Mouse (Mus musculus) limb, embryonic 12.5 days (tissue): ENCODE results near the gene Fut4. TPM values are rescaled to one million over a fixed set of nuclear protein-coding genes. Genes with fewer than 3 reads are reported as not detected.

Experiments used
- ATAC-seq: fragments of 200-750 bp; cut with Nextera tagmentation; 2 replicates; pipeline ENCODE4 v1.8.0; 2017; ENCODE audit warnings: low read depth, moderate TSS enrichment; ENCODE audit not compliant: insufficient number of reproducible peaks, insufficient read depth, low FRiP score, low TSS enrichment
- H3K27ac ChIP-seq: fragments of 300-500 bp; sonication (generic); 2 replicates; pipeline ENCODE4 v1.5.1; 2016; ENCODE audit warnings: mild to moderate bottlenecking, moderate library complexity
- H3K27me3 ChIP-seq: fragments of 300-500 bp; sonication (generic); 2 replicates; pipeline ENCODE4 v1.6.1; 2016; ENCODE audit warnings: mild to moderate bottlenecking, moderate library complexity
- H3K36me3 ChIP-seq: fragments of 300-500 bp; sonication (generic); 2 replicates; pipeline ENCODE4 v1.6.1; 2016; ENCODE audit warnings: mild to moderate bottlenecking, moderate library complexity
- H3K4me1 ChIP-seq: fragments of 300-500 bp; sonication (generic); replicated peaks from 2 replicates; pipeline ENCODE4 v1.6.1; 2016
- H3K4me2 ChIP-seq: fragments of 300-500 bp; sonication (generic); 2 replicates; pipeline ENCODE4 v1.6.1; 2016; ENCODE audit warnings: mild to moderate bottlenecking, moderate library complexity
- H3K4me3 ChIP-seq: fragments of 300-500 bp; sonication (generic); replicated peaks from 2 replicates; pipeline ENCODE4 v1.5.1; 2016; ENCODE audit warnings: mild to moderate bottlenecking
- H3K9ac ChIP-seq: fragments of 300-500 bp; sonication (generic); replicated peaks from 2 replicates; pipeline ENCODE4 v1.6.1; 2016; ENCODE audit warnings: mild to moderate bottlenecking, moderate library complexity
- H3K9me3 ChIP-seq: fragments of 300-500 bp; sonication (generic); 2 replicates; pipeline ENCODE4 v1.6.1; 2016; ENCODE audit warnings: mild to moderate bottlenecking, moderate library complexity
- WGBS: fragments of 180-500 bp; shearing (Covaris S2); methylation state at CpG from one replicate; pipeline ENCODE4 v1.1.7; 2016; 5-methylcytosine and 5-hydroxymethylcytosine counted together
- polyA plus RNA-seq: library from polyadenylated mRNA; unstranded; fragments of >200 nt; fragmentation: Nextera tagmentation; extraction: Ambion mirVana; gene quantifications from 2 replicates; pipeline ENCODE4 v1.2.1, GENCODE M21; 2016

The Fut4 gene
- polyA plus RNA-seq, result 5.4 and 6.4 TPM in 2 replicates

DNA sequence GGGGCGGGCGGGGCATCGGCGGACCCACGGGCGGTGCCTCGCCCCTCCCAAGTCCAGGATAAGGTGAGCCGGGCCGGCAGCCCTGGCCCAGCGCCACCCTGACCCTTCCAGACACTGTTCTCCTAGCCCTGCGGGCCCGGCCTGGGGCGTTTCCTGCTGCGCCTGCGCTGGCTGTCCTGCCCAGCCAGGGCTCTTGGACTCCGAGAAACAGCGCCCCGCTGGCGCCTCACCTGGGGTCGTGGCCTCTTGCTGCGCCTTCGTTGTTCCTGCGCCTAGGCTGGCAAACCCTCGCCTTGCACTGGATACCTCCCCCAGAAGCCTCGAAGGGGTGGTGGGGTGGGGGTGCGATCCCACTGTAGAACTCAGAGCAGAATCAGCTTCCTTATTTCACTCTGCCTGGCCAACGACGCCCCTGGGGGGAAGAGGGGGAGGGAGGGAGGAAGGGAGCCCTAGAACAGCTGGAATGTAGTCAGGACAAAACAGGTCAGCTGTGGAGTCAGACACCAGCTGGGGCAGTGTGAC lies at the start of gene Fut4:
Gene Fut4, minus strand, starts transcription at position 393 of the 522 bp plus-strand sequence.
- ATAC-seq, result peak; percentile 77
- Histone ChIP-seq H3K4me3 (peak within 1 kb of the TSS; percentile 59), H3K27me3 (peaks cover 10% of the 10 kb centered on the region; the same call in 1 of the 2 replicates), H3K9me3 (no peaks in the 10 kb centered on the region), H3K4me2 (peak within 1 kb of the TSS; percentile 94), H3K27ac (peak within 1 kb of the TSS; percentile 67), H3K9ac (peak within 1 kb of the TSS; percentile 74), H3K36me3 (no peaks in the 10 kb centered on the region), H3K4me1 (peaks cover 36% of the 10 kb centered on the region)
- under 1% methylated on average over 28 of the region's 28 CpGs for WGBS

DNA sequence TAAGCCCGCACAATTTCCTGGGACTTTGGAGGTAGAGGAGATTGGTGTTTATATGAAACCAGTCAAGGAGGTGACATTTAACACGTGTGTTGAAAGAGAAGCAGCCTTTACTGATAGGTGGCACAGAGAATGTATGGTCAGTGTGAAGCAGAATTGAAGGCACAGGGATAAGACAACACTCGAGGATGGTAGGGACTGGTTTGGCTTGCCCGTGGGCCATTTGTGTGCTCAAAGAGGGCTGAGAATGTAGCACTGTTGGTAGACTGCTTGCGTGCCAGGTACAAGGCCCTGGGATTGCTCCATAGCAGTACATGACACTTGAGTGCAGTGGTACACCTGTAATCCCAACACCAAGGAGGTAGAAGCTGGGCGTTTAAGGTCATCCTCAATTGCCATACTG lies 35.2 kb upstream of the Fut4 start:
- Histone ChIP-seq H3K4me2 (no peak overlapping the region), H3K4me3 (no peak overlapping the region), H3K36me3 (peaks cover 53% of the 10 kb centered on the region), H3K27ac (no peak overlapping the region), H3K27me3 (no peaks in the 10 kb centered on the region), H3K9me3 (no peaks in the 10 kb centered on the region), H3K9ac (no peak overlapping the region), H3K4me1 (peaks cover 8% of the 10 kb centered on the region)
- ATAC-seq, result no peak
- 95% methylated on average over 6 of the region's 6 CpGs for WGBS

DNA sequence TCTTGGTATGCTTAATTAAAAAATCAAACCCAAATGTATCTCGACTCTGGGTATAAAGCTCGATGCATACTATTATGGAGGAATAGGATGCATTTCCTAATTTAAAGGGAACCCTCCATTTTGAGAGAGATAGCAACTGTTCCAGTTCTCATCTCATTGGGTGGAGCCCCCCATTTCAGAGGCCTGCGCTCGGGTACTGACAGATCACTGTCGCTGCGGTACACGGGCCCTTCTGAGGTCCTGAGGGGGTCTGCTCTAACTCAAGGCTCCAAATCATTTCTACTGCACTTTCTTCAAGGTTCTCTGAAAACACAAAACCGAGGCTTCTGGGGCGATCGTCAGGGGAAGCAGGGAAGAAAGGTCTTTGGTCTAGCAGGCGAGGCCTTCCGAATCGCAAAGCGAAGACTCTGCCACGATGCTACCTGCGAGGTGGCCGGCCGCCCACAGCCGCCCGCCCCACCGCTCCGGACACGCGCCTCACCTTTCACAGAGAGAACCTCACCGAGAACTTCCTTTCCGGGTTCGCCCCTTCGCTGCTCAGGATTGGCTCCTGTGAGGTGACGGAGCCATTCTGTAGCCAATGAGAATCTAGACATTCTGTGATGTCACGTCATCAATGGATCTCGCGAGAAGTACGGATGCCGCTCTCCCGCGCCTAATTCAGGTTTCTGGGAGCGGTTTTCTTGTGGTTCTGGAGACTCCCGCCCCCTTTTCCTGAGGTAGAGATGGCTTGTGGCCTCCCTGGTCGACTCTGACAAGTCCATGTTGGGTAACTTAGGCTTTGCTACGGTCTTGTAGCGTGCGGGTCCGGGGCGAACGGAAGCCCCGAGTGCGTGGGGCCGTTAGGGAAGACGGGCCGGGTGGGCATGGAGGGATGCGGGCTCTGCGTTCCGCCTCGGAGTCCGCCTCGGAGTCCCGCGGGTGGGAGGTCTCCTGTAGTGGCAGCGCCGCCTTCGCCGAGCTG lies 32.1 kb upstream of the Fut4 start, which contains the start of the genes Mre11a and Ankrd49:
Gene Mre11a, plus strand, starts transcription at position 616 of the 964 bp plus-strand sequence.
Gene Ankrd49, minus strand, starts transcription at position 818 of the 964 bp plus-strand sequence.
- H3K4me2 ChIP-seq, result peak within 1 kb of the TSS; percentile 84
- no peaks in the 10 kb centered on the region for H3K27me3 ChIP-seq
- ATAC-seq, result peak; percentile 98
- no peaks in the 10 kb centered on the region for H3K9me3 ChIP-seq
- H3K36me3 ChIP-seq, result peaks cover 51% of the 10 kb centered on the region
- peaks cover 8% of the 10 kb centered on the region for H3K4me1 ChIP-seq
- peak within 1 kb of the TSS; percentile 96 for H3K27ac ChIP-seq
- under 1% methylated on average over 62 of the region's 62 CpGs for WGBS
- peak within 1 kb of the TSS; percentile 52 for H3K4me3 ChIP-seq
- peak within 1 kb of the TSS; percentile 75 for H3K9ac ChIP-seq

DNA sequence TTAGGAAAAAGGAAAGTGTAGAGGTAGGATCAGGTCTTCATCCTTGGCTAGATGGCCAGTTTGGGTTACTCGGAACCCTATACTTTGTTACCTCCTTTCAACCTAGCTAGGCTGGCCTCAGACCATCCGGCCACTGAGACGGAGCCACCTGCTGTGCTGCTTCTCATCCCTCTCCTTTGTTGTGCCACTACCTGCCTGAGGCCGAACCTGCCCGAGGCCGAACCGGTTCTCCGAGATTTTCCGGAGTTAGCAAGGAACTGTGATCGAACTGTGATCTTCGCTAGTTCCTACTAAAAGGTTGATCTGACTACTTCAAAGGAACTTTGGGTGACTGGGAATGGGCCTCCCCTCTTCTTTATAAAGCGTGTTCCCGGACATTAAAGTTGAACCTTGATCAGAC lies 26.1 kb upstream of the Fut4 start:
- H3K27ac ChIP-seq, result no peak overlapping the region
- no peaks in the 10 kb centered on the region for H3K4me1 ChIP-seq
- H3K36me3 ChIP-seq, result peaks cover 26% of the 10 kb centered on the region
- no peaks in the 10 kb centered on the region for H3K9me3 ChIP-seq
- whole genome bisulfite sequencing, result 34% methylated on average over 13 of the region's 13 CpGs
- H3K9ac ChIP-seq, result no peak overlapping the region
- H3K27me3 ChIP-seq, result no peaks in the 10 kb centered on the region
- ATAC-seq, result no peak
- H3K4me3 ChIP-seq, result no peak overlapping the region
- no peak overlapping the region for H3K4me2 ChIP-seq

GRCm38 (mm10) chr9:14773813-14774212 lies 21.6 kb upstream of the Fut4 start:
- H3K9me3 ChIP-seq, result no peaks in the 10 kb centered on the region
- WGBS, result 42% methylated on average over 2 of the region's 2 CpGs
- peaks cover 23% of the 10 kb centered on the region for H3K4me1 ChIP-seq
- H3K27me3 ChIP-seq, result peaks cover 12% of the 10 kb centered on the region
- no peak overlapping the region for H3K4me3 ChIP-seq
- no peak overlapping the region for H3K4me2 ChIP-seq
- H3K27ac ChIP-seq, result no peak overlapping the region
- H3K36me3 ChIP-seq, result no peaks in the 10 kb centered on the region
- H3K9ac ChIP-seq, result no peak overlapping the region
- no peak for ATAC-seq

DNA sequence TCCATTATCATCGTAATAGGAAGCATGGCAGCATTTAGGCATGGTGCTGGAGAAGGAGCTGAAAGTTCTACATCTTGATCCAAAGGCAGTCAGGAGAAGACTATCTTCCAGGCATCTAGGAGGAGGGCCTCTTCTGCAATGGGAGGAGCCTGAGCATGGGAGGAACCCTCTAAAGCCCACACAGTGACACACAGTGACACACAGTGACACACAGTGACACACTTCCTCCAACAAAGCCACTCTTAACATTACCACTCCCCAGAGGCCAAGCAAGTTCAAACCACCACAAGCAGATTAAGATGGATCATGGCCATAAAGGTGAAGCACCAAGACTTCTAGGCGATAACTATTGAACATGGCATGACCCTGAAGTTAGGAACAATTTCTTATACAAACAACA lies 19.9 kb upstream of the Fut4 start:
- Histone ChIP-seq H3K4me2 (no peak overlapping the region), H3K9me3 (no peaks in the 10 kb centered on the region), H3K9ac (no peak overlapping the region), H3K4me3 (no peak overlapping the region), H3K27ac (no peak overlapping the region), H3K27me3 (peaks cover 19% of the 10 kb centered on the region), H3K36me3 (no peaks in the 10 kb centered on the region), H3K4me1 (peaks cover 23% of the 10 kb centered on the region)
- WGBS, result 95% methylated on average over 2 of the region's 2 CpGs
- no peak for ATAC-seq

- 0 out of 2 replicates have a peak, but pooled peaks have one; percentile 13 for ATAC-seq
- Histone ChIP-seq H3K4me2 (peak within 1 kb of the TSS; percentile 41), H3K4me1 (peaks cover 23% of the 10 kb centered on the region), H3K36me3 (no peaks in the 10 kb centered on the region), H3K27me3 (peaks cover 19% of the 10 kb centered on the region), H3K9me3 (no peaks in the 10 kb centered on the region), H3K9ac (no peak within 1 kb of the TSS), H3K4me3 (no peak within 1 kb of the TSS), H3K27ac (peak within 1 kb of the TSS; percentile 18)
- WGBS, result 21% methylated on average over 23 of the region's 23 CpGs
These were observed 18.7 kb upstream of the Fut4 start, which contains the start of gene 1700012B09Rik for GRCm38 (mm10) chr9:14770803-14771471. TSS of gene 1700012B09Rik (minus strand) at chr9:14771030.

DNA sequence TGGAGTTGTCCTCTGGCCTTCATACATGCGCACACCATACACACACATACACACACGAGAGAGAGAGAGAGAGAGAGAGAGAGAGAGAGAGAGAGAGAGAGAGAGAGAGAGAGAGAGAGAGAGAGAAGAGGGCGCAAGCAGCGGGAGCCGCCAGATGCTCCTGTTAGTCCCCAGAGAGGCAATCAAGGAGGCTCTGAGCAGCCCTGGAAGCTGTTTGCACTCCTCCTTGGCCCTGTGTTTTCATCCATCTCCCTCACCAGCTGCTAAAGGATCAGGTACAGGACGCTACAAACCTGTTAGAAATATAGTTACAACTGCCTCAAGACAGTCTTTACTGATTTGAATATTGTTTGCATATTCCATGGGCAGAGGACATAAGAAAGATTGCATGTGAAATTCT lies 17.6 kb upstream of the Fut4 start:
- no peak for ATAC-seq
- WGBS, result 36% methylated on average over 5 of the region's 6 CpGs
- Histone ChIP-seq H3K27me3 (peaks cover 19% of the 10 kb centered on the region), H3K9ac (no peak overlapping the region), H3K4me3 (no peak overlapping the region), H3K9me3 (no peaks in the 10 kb centered on the region), H3K4me2 (no peak overlapping the region), H3K27ac (peak overlapping the region; percentile 18), H3K36me3 (no peaks in the 10 kb centered on the region), H3K4me1 (peaks cover 23% of the 10 kb centered on the region)

DNA sequence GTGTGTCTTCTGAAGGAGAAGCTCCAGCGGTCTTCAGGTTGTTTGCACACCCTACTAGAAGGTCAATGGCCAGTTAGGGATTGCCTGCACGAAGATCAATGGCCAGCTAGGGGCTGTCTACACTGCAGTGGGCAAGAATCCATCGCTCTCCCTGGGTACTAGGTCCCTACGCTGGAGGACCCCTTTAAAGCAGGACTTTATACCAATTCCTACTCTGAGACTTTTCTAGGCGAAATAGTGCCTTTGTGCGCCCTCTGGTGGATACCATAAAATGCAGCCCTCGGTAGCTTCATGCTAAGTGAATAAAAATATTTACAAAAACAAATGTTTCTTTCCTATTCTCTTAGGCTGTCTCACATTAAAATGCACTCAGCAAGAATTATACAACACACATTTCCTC lies 12.6 kb upstream of the Fut4 start:
- 25% methylated on average over 7 of the region's 7 CpGs for WGBS
- Histone ChIP-seq H3K27me3 (peaks cover 6% of the 10 kb centered on the region; the same call in 1 of the 2 replicates), H3K4me3 (no peak overlapping the region), H3K4me1 (peaks cover 8% of the 10 kb centered on the region), H3K9me3 (no peaks in the 10 kb centered on the region), H3K9ac (no peak overlapping the region), H3K36me3 (no peaks in the 10 kb centered on the region), H3K27ac (no peak overlapping the region), H3K4me2 (no peak overlapping the region)
- ATAC-seq, result no peak

GRCm38 (mm10) chr9:14759261-14759660 lies 7.1 kb upstream of the Fut4 start:
- Histone ChIP-seq H3K4me1 (no peaks in the 10 kb centered on the region), H3K27me3 (no peaks in the 10 kb centered on the region), H3K9me3 (no peaks in the 10 kb centered on the region), H3K4me3 (no peak overlapping the region), H3K4me2 (no peak overlapping the region), H3K27ac (no peak overlapping the region), H3K9ac (no peak overlapping the region), H3K36me3 (no peaks in the 10 kb centered on the region)
- no peak for ATAC-seq

- WGBS, result 69% methylated on average over 7 of the region's 7 CpGs
- ATAC-seq, result no peak
These were observed 6.4 kb upstream of the Fut4 start for GRCm38 (mm10) chr9:14758590-14758989.

More at GRCm38 (mm10) chr9:14758590-14758989, 6.4 kb upstream of the Fut4 start:
- H3K9me3 ChIP-seq, result no peaks in the 10 kb centered on the region
- H3K9ac ChIP-seq, result no peak overlapping the region
- H3K4me1 ChIP-seq, result no peaks in the 10 kb centered on the region
- H3K36me3 ChIP-seq, result no peaks in the 10 kb centered on the region
- no peak overlapping the region for H3K27ac ChIP-seq
- no peak overlapping the region for H3K4me2 ChIP-seq
- H3K27me3 ChIP-seq, result no peaks in the 10 kb centered on the region
- no peak overlapping the region for H3K4me3 ChIP-seq
